Mouse (Mus musculus): Measurements from ENCODE around the gene Gm10282.

The Gm10282 gene

DNA sequence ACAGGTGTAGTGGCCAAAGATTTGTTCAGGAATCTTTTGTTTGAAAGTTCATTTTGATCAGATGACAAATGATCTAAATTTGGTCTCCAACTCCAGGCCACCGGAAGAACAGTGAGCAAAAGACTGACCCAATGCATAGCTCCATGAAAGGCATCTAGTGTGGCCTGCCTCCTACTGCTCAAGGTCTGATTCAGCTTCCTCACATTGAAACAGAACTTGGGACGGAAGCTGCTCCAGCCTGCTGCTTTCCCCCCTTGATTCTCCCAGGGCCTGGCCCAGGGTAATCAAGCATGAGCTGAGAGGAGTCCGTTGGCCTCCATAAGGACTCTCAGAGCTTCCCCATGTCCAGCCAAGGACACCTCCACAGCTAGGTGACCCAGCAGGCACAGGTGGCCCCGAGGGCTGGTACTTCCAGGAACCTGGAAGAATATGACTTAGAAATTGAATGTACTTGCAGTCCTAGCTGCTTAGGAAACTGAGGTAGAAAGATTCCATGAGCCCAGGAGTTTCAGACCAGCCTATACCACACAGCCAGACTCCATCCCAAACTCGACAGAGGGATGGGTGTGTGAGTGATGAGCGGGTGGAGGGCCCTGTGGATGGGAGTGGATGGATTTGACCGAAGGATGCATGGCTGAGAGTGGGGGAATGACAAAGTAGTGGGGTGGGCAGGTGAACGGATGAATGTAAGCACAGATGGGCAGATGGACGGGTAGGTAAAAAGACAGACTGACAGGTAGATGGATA is 4.2 kb downstream of the Gm10282 start:
- in situ Hi-C loops (cut with MboI, MseI) = no loop called here

DNA sequence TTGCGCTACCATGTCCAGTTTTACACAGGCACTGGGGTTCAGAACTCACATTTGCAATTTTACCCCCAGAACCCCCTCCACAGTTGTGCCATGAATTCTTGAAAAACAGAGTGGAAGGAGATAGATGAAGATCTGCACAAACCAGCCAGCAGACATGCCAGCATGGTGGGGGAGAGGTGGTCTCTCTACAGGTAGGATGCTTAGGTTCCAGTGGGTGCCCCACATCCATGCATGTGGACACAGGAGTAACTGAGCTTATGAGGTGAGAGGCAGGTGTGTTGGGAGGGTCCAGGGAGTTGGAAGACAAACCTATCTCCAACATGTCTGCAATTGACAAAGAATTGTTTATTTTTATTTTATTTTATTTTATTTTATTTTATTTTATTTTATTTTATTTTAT is 6.1 kb downstream of the Gm10282 start:
- in situ Hi-C loops (cut with MboI, MseI) = no loop called here

DNA sequence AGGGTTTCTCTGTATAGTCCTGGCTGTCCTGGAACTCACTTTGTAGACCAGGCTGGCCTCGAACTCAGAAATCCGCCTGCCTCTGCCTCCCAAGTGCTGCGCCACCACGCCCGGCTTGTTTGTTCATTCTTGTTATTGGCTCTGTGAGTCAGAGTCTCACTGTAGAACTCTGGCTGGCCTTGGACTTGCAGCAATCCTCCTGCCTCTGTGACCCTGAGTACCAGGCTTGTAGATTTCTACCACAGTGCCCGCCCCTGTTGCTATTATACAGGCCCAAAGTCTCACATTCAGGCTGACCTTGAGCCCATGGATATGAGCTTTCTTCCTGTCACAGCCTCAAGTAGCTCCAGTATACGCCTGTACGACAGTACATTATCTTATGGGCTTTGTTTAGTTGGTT is 8.5 kb downstream of the Gm10282 start:
- in situ Hi-C loops (cut with MboI, MseI) = no loop called here

DNA sequence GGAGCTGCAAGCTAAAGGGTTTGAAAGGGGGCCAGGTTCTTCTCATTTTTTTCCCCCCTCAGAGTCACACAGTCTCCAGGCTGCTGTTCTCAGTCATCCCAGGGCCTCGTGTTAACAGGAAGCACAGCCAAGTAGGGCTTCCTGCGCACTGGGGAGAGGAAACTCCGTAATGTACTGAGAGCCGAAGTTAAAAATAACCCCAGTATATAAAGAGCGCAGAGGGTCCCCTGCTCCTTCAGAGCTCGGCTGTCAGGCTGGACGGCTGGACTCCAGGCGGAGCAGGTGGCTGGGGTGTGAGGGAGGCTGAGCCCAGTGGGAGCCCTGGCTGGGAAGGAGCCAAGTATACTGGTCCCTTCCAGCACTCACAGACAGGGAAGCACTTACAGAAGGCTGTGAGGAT is 9.4 kb downstream of the Gm10282 start:
- in situ Hi-C loops (cut with MboI, MseI) = no loop called here

DNA sequence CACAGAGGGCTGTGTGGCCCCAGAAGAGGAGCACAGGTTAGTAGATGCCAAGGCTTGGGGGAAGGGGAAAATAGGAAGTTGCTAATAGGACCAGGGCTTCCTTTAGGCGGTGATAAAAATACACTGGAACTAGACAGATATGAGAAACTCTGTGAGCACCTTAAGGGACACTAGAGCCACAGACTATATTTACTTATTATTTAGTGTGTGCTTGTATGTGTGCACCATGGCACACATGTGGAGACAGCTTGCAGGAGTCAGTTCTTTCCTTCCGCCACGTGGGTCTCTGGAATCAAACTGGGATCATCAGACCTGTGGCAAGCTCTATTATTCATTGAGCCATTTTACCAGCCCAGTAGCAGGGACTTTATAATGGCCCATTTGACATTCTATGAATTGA is 9.9 kb downstream of the Gm10282 start:
- in situ Hi-C loops (cut with MboI, MseI) = no loop called here

DNA sequence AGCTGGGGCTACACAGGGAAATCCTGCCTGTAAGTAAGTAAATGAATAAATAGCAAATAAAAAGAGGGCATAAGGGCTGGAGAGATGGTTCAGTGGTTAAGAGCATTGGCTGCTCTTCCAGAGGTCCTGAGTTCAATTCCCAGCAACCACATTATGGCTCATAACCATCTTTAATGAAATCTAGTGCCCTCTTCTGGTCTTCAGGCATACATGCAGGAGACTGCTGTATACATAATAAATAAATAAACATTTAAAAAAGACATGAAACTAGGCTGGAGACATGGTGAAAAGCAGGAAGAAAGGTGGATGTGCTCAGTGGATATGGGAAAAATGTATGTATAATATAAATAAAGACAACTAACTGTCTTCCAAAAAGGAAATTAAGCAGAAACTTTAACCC is 11.8 kb downstream of the Gm10282 start:
- in situ Hi-C loops (cut with MboI, MseI) = no loop called here

DNA sequence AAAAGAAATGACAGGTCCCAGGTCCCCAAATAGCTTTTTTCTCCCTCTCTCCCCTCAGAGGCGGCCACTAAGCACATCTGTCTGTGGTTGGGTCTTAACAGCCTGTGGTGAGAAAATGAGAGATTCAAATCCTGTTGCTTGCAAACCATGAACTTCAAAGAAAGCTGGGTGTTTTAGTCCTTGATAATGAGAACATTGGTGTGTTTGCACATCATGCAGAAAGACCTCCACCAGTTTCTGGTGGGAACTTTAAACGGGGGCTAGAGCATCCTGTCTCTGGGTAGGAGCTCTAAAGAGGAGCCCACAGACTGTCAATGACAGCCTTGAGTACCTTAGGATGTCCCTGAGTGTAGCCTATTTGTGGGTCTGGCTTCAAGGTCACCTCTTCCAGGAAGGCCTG is 14.0 kb downstream of the Gm10282 start:
- in situ Hi-C loops (cut with MboI, MseI) = no loop called here

DNA sequence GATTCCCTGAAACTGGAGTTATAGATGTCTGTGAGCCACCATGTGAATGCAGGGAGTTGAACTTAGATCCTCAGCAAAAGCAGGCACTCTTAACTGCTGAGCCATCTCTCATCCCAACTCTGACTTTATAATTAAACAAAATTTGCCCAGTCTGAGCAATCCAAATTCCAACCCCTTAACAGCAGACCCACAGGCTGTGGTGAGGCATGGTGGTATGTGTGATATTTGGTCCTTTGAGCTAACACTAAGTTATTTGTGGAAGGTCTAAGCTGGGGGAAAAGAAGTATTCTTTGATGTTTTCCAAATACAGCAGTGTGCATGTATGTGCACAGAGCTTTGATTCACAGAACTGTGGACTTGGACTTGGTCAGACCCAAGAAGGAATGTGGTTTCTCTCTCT is 16.0 kb downstream of the Gm10282 start:
- in situ Hi-C loops (cut with MboI, MseI) = no loop called here

DNA sequence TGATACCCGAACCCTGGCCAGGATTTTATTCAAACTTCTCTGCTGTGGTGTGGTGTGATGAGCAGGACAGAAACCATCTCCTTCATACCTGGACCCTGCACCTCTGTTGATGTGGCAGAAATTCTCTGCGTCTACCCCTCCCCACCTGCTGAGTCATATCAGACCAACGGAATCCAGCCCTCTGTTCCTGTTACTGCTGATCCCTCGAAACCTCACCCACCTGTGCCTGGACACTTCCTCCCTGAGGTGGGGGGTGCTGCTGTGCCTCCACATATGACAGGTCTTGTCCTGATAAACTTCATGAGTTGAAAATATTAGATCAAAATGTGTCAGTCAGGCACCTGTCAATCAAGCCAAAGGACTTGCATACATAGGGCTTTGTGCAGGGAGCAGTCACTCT is 19.8 kb downstream of the Gm10282 start:
- in situ Hi-C loops (cut with MboI, MseI) = no loop called here

DNA sequence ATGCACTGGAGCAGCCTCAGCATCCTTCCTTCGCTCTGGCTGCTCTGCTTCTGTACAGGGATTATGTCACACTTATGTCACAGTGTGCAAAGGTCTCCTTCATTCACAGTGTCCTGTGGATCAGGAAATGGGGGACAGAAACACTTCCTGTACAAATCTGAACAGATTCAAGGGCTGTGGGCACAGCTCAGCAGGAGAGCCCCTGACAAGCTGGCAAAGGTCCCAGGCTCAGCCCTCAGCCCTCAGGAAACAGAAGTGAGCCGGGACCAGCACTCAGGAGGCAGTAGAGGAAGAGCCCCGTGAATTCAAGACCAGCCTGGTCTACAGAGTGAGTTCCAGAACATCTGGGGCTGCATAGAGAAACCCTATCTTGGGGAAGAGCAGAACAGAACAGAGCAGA is 23.4 kb downstream of the Gm10282 start:
- in situ Hi-C loops (cut with MboI, MseI) = no loop called here

DNA sequence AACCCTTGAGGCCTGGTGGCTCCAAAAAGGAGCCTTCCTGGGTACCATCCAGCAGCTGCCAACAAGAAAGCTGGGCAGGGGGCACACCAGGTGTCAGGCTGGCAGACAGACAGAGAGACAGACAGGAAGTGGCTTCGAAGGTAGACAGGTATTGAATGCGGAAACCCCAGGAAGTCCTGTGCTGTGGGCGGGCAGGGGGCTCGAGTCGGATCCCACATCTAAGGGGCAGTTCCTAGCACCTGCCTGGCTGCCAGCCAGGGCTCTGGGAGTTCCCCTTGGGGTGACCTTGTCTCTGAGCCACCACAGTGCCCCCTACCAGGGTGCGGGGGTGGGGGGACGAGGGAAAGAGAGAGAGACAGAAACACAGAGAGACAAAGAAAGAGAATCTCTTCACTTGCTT is 25.9 kb downstream of the Gm10282 start:
- in situ Hi-C loops (cut with MboI, MseI) = no loop called here

DNA sequence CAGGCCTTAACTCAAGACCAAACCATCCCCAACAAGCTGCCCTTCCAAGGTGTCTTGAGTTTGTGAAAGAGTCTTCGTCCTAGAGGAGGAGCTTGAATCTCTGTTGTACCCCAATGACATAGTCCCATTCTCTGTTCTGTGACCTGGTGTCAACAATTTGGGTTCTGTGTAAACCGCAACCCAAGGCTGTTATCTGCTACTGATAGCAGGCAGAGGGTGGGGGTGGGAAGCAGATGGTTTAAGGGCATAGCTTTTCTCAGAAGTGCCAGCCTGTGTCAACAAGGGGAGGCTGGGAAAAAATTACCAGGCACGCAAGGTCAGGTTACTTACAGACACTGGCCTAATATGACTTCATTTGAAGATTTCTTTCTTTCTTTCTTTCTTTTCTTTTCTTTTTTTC is 27.8 kb downstream of the Gm10282 start:
- in situ Hi-C loops (cut with MboI, MseI) = no loop called here

DNA sequence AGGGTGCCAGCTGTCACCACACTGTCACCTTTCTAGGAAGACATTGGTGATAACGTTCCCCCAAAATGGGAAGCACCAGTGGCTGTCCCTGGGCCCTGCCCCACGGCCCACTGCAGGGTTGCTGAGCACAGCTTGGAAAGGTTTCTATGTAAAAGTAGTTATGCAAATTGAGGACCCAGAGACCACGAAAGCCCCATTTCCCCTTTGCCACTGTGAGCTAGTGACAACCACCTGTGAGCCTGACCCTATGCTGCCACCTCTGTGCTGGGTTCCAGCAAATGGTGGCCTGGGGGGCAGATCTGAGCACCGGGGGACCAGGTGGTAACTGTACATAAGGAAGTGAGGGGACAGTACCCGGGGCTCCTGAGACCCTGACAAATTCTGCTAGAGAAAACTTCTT is 31.3 kb downstream of the Gm10282 start:
- in situ Hi-C loops (cut with MboI, MseI) = no loop called here

DNA sequence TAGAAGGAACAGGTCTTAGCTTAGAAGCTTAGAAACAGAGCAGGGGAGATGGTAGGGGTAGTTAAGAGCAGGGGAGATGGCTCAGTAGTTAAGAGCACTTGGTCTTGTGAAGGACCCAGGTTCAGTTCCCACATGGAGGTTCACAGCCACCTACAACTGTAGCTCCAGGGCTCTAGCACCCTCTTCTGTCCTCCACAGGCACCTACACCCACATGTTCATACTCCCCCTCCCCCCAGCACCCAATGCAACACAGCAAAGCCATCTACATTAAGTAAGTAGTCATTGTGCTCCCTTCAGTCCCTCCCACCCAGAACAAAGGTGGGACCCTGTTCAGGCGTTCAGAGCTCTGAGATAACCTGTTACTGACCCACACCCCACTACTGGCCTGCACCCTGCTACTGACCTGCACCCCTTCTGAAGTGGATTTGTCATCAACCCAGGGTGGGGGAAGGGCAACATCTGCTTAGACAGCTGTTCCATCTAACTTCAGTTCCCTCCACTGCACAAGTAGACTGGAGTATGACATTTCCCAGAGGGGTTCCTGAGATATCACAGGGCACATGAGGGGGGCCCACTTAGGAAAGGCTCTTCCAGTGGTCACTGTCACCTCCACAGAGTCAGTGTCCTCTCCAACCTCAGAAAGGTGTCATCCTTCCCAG is 31.8 kb downstream of the Gm10282 start:
- in situ Hi-C loops (cut with MboI, MseI) = no loop called here

DNA sequence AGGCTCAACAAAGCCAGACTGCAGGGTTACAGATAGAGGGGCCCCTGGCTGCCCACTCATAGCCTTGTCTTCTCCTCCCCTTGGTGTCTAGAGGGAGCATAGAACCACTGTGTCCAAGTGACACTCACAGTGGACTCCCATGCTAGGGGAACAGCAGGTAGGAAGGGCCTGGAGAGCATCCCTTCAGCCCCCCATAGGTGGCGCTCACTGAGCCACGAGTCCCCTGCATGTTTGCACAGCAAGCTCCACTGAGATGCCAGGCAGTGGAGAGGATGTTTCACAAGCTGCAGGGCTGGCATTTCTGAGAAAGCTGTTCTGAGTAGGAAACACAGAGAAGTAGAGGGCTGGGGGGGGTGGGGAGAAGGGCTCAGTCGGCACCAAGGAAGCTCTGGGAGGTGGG is 32.7 kb downstream of the Gm10282 start:
- in situ Hi-C loops (cut with MboI, MseI) = no loop called here

DNA sequence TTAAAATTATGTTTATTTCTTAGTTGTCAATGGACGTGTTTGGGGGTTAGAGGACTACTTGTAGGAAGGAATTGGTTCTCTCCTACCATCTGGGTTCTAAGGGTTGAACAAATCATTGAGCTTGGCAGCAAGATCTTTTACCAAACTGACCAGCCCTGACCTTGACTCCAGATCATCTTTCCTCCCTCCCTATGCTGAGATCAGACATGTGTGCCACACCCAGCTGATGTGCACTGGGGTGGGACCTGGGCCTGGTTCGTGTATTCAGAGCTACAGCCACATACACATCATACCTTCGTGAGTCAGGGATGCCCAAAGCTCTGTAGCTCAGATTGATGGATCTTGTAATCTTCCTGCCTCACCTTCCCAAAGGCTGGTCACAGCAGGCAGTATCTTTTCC is 33.4 kb downstream of the Gm10282 start:
- in situ Hi-C loops (cut with MboI, MseI) = no loop called here

DNA sequence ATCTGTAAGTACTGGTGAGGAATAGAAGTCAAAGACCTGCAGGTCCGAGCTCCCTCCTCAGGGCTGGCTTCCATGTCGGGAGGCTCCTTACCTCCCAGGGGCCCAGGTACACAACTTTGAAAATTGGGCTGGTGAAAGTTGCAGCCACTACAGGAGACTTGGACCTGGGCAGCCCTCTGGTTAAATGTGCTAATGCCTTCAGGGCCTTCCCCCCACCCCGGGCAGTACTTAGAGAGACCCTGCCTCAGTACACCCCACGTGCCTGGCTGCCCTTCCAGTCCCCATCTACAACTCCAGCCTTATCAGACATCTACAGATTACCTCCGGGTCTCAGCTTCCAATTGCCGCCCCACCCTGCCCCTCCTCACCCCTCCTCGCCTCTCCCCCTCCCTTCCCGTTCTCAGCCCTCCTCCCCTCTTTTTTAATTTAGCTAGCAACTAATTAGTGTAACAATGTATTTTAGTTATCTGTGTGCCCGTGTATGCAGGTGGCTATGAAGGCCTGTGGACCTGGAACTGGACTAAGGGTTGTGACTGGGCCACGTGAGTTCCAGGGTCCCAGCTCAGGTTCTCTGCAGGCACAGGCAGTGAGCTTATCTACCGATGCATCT is 33.9 kb downstream of the Gm10282 start:
- in situ Hi-C loops (cut with MboI, MseI) = no loop called here

DNA sequence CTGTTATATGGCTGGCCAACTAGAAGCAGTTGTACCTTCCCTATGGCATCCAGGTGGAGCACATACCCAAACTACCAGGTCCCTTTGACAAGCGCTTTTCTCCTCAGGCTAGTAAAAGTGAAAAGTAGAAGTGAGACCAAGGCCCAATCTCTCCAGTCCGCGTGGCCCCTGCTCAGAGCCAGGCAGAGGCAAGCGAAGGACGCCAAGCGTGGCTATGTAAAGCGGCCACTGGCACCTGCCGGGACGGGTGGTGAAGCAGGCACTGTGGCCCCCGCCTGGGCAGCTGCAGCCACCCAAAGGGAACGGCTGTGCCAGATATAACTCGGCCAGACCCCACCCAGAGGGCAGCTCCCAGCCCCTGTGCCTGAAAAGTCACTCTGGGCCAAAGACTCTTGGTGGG is 34.5 kb downstream of the Gm10282 start:
- in situ Hi-C loops (cut with MboI, MseI) = no loop called here

DNA sequence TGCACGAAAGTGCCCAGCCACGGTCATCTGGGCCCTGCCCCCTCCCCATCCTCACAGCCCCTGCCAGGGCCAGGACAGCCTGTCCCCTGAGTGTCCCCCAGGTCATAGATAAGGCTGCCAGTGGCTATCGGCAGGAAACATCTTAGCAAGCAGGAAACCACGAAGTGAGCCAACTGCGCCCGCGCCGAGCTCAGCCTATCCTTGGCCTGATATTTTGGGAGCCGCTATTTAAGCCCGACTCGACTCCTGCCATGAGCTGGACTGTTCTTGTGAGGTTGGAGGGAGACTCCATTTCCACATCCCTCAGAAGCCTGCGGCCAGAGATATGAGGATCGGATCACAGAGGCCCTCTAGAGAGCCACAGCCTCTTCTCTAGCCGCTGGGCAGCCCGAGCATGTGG is 36.7 kb downstream of the Gm10282 start:
- in situ Hi-C loops (cut with MboI, MseI) = loop anchor here (5.0 to 10.0 kb wide), 3 partner anchors 99 to 376 kb away; partner anchors contain the start of gene Nwd1

DNA sequence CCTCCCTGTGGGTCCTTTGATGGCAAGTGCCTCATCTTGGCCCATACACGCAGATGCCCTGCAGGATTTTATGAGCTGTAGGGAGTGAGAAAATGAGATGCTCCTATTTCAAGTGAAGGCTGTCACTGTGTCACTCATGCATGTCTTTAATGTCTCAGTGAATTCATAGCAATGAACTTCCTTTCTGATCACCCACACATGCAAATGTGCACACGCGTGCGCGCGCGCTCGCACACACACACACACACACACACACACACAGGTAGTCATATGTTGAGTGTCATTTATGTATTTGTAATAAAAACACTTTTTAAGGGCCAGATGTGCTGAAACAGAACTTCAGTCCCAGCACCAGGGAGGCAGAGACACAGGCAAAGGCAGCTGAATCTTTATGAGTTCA is 38.0 kb downstream of the Gm10282 start:
- in situ Hi-C loops (cut with MboI, MseI) = loop anchor here (5.0 to 10.0 kb wide), 3 partner anchors 100 to 378 kb away; partner anchors contain the start of gene Nwd1

DNA sequence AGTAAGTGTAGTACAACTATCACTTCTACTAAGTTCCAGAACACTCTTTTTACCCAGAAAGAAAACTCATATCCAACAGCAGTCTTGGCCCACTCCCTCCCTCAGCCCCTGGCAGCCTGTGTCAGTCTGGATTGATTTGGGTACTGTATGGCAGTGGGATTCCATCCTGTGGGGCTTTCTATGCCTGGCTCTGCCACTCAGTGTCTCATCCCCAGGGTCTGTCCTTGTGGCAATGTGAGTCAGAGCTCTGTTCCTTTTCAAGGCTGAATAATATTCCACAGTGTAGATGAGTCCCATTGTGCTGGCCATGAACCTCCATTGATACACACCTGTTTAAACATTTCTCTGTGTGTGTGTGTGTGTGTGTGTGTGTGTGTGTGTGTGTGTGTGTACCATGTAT is 38.4 kb downstream of the Gm10282 start:
- in situ Hi-C loops (cut with MboI, MseI) = loop anchor here (5.0 to 10.0 kb wide), 3 partner anchors 101 to 378 kb away; partner anchors contain the start of gene Nwd1

DNA sequence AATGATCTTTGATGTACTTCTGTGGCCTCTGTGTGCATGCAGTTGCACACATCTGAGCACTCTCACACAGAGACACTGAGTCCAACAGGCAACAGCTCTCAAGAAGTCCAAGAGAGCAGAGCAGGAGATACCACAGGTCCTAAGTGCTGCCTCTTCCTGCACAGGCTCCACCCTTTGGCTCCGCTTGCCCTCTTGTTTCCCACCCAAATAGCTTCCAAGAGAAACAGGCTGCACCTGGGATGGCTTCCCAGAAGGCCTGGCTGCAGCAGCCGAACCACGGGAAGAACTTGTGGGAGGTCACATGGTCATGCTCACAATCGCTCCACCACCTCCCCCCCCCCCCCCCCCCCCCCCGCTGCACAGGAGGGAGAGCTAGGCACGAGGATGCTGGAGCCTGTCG is 39.7 kb downstream of the Gm10282 start:
- in situ Hi-C loops (cut with MboI, MseI) = loop anchor here (5.0 to 10.0 kb wide), 3 partner anchors 102 to 379 kb away; partner anchors contain the start of gene Nwd1

DNA sequence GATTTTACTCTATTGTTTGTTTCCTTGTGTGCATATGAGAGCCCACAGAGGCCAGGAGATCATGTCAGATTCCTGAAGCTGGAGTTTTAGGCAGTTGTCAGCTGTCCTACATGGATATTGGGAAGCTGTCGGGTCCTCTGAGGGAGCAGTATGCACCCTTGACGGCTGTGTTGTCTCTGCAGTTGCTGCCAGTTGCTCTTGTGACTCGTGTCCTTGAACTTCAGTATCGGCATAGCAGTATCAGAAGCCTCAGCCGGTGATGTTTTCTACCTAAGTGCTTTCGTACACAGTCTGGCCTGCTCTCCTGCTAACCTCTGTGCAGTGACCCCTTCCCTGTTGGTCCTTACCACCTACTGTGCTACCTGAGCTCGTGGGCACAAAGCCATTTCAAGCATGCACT is 41.6 kb downstream of the Gm10282 start:
- in situ Hi-C loops (cut with MboI, MseI) = loop anchor here (10.0 kb wide), 1 partner anchor 381 kb away; the partner anchor contains the start of gene Nwd1
